Mouse (Mus musculus): ENCODE data around the gene Olfr191. TPM values are rescaled to one million over a fixed set of nuclear protein-coding genes. Genes with fewer than 3 reads are reported as not detected.

The Olfr191 gene
- polyA plus RNA-seq, 1 experiment from 2014 or later, result not detected

- 60% methylated on average over 4 of the region's 4 CpGs for WGBS
- Histone ChIP-seq H3K36me3 (no peaks in the 10 kb centered on the region), H3K27me3 (no peaks in the 10 kb centered on the region), H3K4me1 (no peaks in the 10 kb centered on the region), H3K9ac (no peak overlapping the region), H3K27ac (no peak overlapping the region), H3K4me3 (replicated peaks) (no peak overlapping the region), H3K9me3 (replicated peaks) (no peaks in the 10 kb centered on the region), H3K4me2 (no peak overlapping the region)
- ATAC-seq (replicated peaks; ENCODE audit: low FRiP score), result no peak
Observed at GRCm38 (mm10) chr16:59047579-59047978, 42.0 kb downstream of the Olfr191 start.

GRCm38 (mm10) chr16:59045835-59046234, 43.8 kb downstream of the Olfr191 start:
- Histone ChIP-seq H3K27ac (no peak overlapping the region), H3K4me2 (no peak overlapping the region), H3K9me3 (replicated peaks) (no peaks in the 10 kb centered on the region), H3K36me3 (no peaks in the 10 kb centered on the region), H3K4me1 (no peaks in the 10 kb centered on the region), H3K4me3 (replicated peaks) (no peak overlapping the region), H3K9ac (no peak overlapping the region), H3K27me3 (no peaks in the 10 kb centered on the region)
- no peak for ATAC-seq (replicated peaks; ENCODE audit: low FRiP score)
- WGBS, result 82% methylated on average over 3 of the region's 3 CpGs

DNA sequence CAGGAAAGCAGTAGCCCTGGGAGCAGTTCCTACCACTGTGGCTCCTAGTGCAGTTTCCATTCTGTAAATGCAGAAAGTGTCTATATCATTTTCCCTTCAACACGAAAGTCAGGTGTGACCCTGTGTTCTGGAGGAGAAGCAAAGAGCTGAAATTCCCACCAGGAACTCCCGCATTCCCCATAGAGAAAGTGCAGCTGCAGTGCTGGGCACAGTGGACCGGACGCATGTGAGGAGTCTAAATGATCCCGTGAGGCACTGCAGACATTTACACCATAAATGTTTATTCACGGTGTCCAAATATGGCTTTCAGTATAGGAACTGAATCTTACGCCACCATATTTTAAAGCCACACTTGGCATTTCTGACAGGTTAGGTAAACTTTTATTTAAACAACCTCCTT, 49.9 kb downstream of the Olfr191 start, which contains the start of gene Olfr187:
Gene Olfr187 (minus strand): TSS at position 58 of the 400 bp plus-strand sequence.
- 75% methylated on average over 7 of the region's 7 CpGs for WGBS
- H3K9me3 ChIP-seq (replicated peaks), result no peaks in the 10 kb centered on the region
- ATAC-seq (replicated peaks; ENCODE audit: low FRiP score), result no peak
- no peaks in the 10 kb centered on the region for H3K36me3 ChIP-seq
- H3K4me3 ChIP-seq (replicated peaks), result no peak within 1 kb of the TSS
- H3K4me2 ChIP-seq, result no peak within 1 kb of the TSS
- no peaks in the 10 kb centered on the region for H3K4me1 ChIP-seq
- H3K27ac ChIP-seq, result no peak within 1 kb of the TSS
- H3K27me3 ChIP-seq, result no peaks in the 10 kb centered on the region
- H3K9ac ChIP-seq, result no peak within 1 kb of the TSS

Other genes with a start within 250 kb of the Olfr191 start
- not detected in 2 replicates for gene Olfr177, start 215.1 kb downstream of the Olfr191 start, polyA plus RNA-seq (2015; fragmentation: Nextera tagmentation; extraction: Ambion mirVana)
- gene Olfr178, start 197.8 kb downstream of the Olfr191 start, polyA plus RNA-seq (2015; fragmentation: Nextera tagmentation; extraction: Ambion mirVana), result not detected in 2 replicates
- not detected in 2 replicates for gene Olfr181, start 161.1 kb downstream of the Olfr191 start, polyA plus RNA-seq (2015; fragmentation: Nextera tagmentation; extraction: Ambion mirVana)
- gene Olfr180, start 160.4 kb downstream of the Olfr191 start, polyA plus RNA-seq (2015; fragmentation: Nextera tagmentation; extraction: Ambion mirVana), result not detected in 2 replicates
- gene Olfr183, start 94.5 kb downstream of the Olfr191 start, polyA plus RNA-seq (2015; fragmentation: Nextera tagmentation; extraction: Ambion mirVana), result not detected in 2 replicates
- gene Olfr186, start 59.5 kb downstream of the Olfr191 start, polyA plus RNA-seq (2015; fragmentation: Nextera tagmentation; extraction: Ambion mirVana), result not detected in 2 replicates
- not detected in 2 replicates for gene Olfr187, start 50.1 kb downstream of the Olfr191 start, polyA plus RNA-seq (2015; fragmentation: Nextera tagmentation; extraction: Ambion mirVana)
- not detected in 2 replicates for gene Olfr190, start 11.8 kb downstream of the Olfr191 start, polyA plus RNA-seq (2015; fragmentation: Nextera tagmentation; extraction: Ambion mirVana)
- not detected in 2 replicates for gene Olfr193, start 22.1 kb upstream of the Olfr191 start, polyA plus RNA-seq (2015; fragmentation: Nextera tagmentation; extraction: Ambion mirVana)
- not detected in 2 replicates for gene Olfr194, start 31.2 kb upstream of the Olfr191 start, polyA plus RNA-seq (2015; fragmentation: Nextera tagmentation; extraction: Ambion mirVana)
- 0.06 TPM in 1 of 2 replicates, not detected in the other for gene Olfr195, start 57.2 kb upstream of the Olfr191 start, polyA plus RNA-seq (2015; fragmentation: Nextera tagmentation; extraction: Ambion mirVana)
- not detected in 2 replicates for gene Olfr196, start 80.6 kb upstream of the Olfr191 start, polyA plus RNA-seq (2015; fragmentation: Nextera tagmentation; extraction: Ambion mirVana)
- gene Olfr198, start 113.7 kb upstream of the Olfr191 start, polyA plus RNA-seq (2015; fragmentation: Nextera tagmentation; extraction: Ambion mirVana), result not detected in 2 replicates
- gene Olfr199, start 129.9 kb upstream of the Olfr191 start, polyA plus RNA-seq (2015; fragmentation: Nextera tagmentation; extraction: Ambion mirVana), result not detected in 2 replicates
- gene Olfr201, start 182.8 kb upstream of the Olfr191 start, polyA plus RNA-seq (2015; fragmentation: Nextera tagmentation; extraction: Ambion mirVana), result not detected in 2 replicates
- gene Olfr202, start 197.0 kb upstream of the Olfr191 start, polyA plus RNA-seq (2015; fragmentation: Nextera tagmentation; extraction: Ambion mirVana), result not detected in 2 replicates
- gene Olfr203, start 209.1 kb upstream of the Olfr191 start, polyA plus RNA-seq (2015; fragmentation: Nextera tagmentation; extraction: Ambion mirVana), result not detected in 2 replicates
- not detected in 2 replicates for gene Olfr204, start 228.4 kb upstream of the Olfr191 start, polyA plus RNA-seq (2015; fragmentation: Nextera tagmentation; extraction: Ambion mirVana)
- gene Olfr205, start 241.3 kb upstream of the Olfr191 start, polyA plus RNA-seq (2015; fragmentation: Nextera tagmentation; extraction: Ambion mirVana), result not detected in 2 replicates